Mouse (Mus musculus): ENCODE results near the gene Fblim1. TPM values are rescaled to one million over a fixed set of nuclear protein-coding genes. Genes with fewer than 3 reads are reported as not detected.

Fblim1 gene
- 19.7 TPM for polyA plus RNA-seq (2014; fragmentation: Illumina TruSeq; extraction: RNeasy Lipid Tissue Mini Kit (QIAGEN cat#74804); ENCODE audit: insufficient read depth, low read depth, low replicate concordance)

DNA sequence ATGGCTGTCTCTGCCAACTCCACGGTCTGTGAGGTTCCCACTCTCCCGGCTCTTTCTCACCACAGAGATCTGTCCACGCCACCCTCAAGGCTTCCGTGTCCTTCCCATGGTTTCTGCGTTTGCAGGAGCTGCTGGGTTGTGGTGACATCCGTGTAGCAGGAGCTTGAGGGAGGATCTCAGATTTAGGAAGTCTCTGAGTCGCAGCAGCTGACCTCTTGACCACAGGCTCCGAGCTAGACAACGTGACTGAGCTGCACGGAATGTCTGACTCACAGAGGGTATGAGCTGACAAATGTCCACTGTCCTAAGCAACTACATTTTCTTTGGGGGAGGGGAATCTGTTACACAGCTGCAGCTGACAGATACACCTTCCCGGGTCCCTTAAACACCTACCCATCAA, at the start of gene Fblim1:
Gene Fblim1 (minus strand): TSS at position 236 of the 400 bp plus-strand sequence.

DNA sequence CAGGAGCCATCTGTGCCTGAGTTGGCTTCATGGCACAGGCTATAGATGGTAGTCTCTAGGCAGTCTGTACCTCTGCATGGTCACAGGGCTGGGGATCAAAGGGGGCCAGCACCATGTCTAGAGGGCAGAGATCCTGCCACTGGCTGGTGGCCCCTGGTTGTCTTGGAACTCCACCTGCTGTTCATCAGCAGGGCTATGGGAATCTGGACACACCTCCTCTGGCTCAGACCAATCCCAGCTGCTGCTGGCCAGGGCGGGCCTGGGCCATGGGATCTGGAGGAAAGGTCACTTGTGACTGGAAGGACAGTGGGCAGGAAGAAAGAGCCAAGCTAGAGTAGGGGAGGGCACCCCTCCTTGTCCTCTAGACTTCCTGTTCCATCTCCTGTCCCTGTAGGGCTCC, 17.8 kb upstream of the Fblim1 start, which contains the start of gene Slc25a34:
Gene Slc25a34 (minus strand): TSS at position 156 of the 400 bp plus-strand sequence.

DNA sequence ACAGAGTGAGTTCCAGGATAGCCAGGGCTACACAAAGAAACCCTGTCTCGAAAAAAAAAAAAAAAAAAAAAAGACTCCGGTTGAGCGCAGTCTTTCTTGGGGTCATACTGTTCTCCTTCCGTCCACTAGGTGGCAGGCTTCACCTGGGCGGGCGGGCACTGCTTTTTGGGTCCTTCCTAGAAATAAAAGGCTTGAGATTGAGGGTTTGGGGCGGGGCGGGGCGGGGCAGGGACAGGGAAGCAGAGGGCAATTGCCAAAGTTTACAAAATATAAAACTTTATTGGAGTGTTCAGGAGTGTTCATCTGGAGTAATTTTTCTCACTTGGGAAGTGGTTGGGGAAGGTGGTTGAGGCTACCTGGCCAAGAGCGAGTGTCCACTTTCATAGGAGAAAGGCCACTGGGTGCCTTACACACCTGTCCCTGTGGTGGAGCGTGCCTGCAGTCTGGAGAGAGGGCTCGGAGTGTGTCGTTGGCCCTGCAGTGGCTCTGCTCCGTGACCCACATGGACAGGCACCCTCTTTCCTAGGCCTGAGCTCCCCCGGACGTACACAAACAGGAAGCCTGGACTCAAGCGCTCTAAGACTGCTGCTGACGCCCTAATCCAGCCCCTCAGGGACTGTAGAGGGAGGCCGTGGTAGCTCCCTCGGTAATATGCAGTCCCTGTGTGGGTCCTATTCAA, 12.8 kb upstream of the Fblim1 start, which contains the start of gene Tmem82:
Gene Tmem82 (minus strand): TSS at position 69 of the 679 bp plus-strand sequence.

DNA sequence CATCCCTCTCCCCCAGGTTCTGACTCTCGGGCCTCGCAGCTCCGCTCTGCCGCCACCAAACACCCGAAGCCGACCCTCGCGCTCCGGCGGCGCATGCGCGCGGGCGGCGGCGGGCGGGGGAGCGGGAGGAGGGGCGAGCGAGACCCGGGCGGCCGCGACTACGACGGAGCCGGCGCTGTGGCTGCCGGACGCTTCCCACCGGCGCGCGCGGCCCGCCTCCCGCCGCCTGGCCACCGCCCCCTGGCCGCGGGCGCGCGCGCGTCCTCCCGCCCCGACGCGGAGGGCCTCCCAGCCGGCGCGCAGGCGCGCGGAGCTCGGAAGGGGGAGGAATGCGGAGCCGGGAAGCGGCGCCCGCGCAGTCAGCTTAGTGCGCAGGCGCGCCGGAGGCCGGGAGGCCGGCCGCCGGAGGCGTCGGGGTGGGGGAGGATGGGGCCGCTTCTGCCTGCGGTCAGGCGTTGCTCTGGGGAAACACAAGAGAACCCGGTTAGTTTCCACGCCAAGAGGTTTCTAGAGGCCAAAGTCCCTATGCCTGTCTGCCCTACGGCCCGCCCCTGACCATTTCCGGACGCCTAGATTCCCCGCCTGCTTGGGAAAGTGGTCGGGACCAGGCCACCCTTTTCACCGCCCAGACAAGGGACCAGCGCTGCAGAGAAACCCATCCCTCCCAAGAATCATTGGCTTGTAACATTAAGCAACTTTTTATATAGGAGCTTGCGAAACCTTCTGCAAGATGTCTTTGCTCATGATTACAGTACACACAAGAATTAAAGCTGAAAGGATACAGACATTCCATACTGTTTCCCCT, 67.3 kb downstream of the Fblim1 start, which contains the start of gene Spen:
Gene Spen (minus strand): TSS at position 190 of the 805 bp plus-strand sequence.

Other genes with a start within 250 kb of the Fblim1 start
- gene Fam131c, start 237.9 kb downstream of the Fblim1 start, polyA plus RNA-seq (2014; fragmentation: Illumina TruSeq; extraction: RNeasy Lipid Tissue Mini Kit (QIAGEN cat#74804); ENCODE audit: insufficient read depth, low read depth, low replicate concordance) = 0.87 TPM
- not detected for gene Clcnka, start 207.4 kb downstream of the Fblim1 start, polyA plus RNA-seq (2014; fragmentation: Illumina TruSeq; extraction: RNeasy Lipid Tissue Mini Kit (QIAGEN cat#74804); ENCODE audit: insufficient read depth, low read depth, low replicate concordance)
- gene Clcnkb, start 190.1 kb downstream of the Fblim1 start, polyA plus RNA-seq (2014; fragmentation: Illumina TruSeq; extraction: RNeasy Lipid Tissue Mini Kit (QIAGEN cat#74804); ENCODE audit: insufficient read depth, low read depth, low replicate concordance) = not detected
- gene Hspb7, start 185.3 kb downstream of the Fblim1 start, polyA plus RNA-seq (2014; fragmentation: Illumina TruSeq; extraction: RNeasy Lipid Tissue Mini Kit (QIAGEN cat#74804); ENCODE audit: insufficient read depth, low read depth, low replicate concordance) = 11.0 TPM
- gene Srarp, start 170.0 kb downstream of the Fblim1 start, polyA plus RNA-seq (2014; fragmentation: Illumina TruSeq; extraction: RNeasy Lipid Tissue Mini Kit (QIAGEN cat#74804); ENCODE audit: insufficient read depth, low read depth, low replicate concordance) = not detected
- gene Zbtb17, start 161.4 kb downstream of the Fblim1 start, polyA plus RNA-seq (2014; fragmentation: Illumina TruSeq; extraction: RNeasy Lipid Tissue Mini Kit (QIAGEN cat#74804); ENCODE audit: insufficient read depth, low read depth, low replicate concordance) = 12.2 TPM
- gene Spen, start 67.5 kb downstream of the Fblim1 start, polyA plus RNA-seq (2014; fragmentation: Illumina TruSeq; extraction: RNeasy Lipid Tissue Mini Kit (QIAGEN cat#74804); ENCODE audit: insufficient read depth, low read depth, low replicate concordance) = 2.8 TPM
- gene Tmem82, start 12.5 kb upstream of the Fblim1 start, polyA plus RNA-seq (2014; fragmentation: Illumina TruSeq; extraction: RNeasy Lipid Tissue Mini Kit (QIAGEN cat#74804); ENCODE audit: insufficient read depth, low read depth, low replicate concordance) = 1.9 TPM
- gene Slc25a34, start 17.7 kb upstream of the Fblim1 start, polyA plus RNA-seq (2014; fragmentation: Illumina TruSeq; extraction: RNeasy Lipid Tissue Mini Kit (QIAGEN cat#74804); ENCODE audit: insufficient read depth, low read depth, low replicate concordance) = 2.5 TPM
- 10.9 TPM for gene Plekhm2, start 58.8 kb upstream of the Fblim1 start, polyA plus RNA-seq (2014; fragmentation: Illumina TruSeq; extraction: RNeasy Lipid Tissue Mini Kit (QIAGEN cat#74804); ENCODE audit: insufficient read depth, low read depth, low replicate concordance)
- gene Rsc1a1, start 79.5 kb upstream of the Fblim1 start, polyA plus RNA-seq (2014; fragmentation: Illumina TruSeq; extraction: RNeasy Lipid Tissue Mini Kit (QIAGEN cat#74804); ENCODE audit: insufficient read depth, low read depth, low replicate concordance) = 2.7 TPM
- 10.1 TPM for gene Ddi2, start 117.3 kb upstream of the Fblim1 start, polyA plus RNA-seq (2014; fragmentation: Illumina TruSeq; extraction: RNeasy Lipid Tissue Mini Kit (QIAGEN cat#74804); ENCODE audit: insufficient read depth, low read depth, low replicate concordance)
- 0.22 TPM for gene Agmat, start 140.6 kb upstream of the Fblim1 start, polyA plus RNA-seq (2014; fragmentation: Illumina TruSeq; extraction: RNeasy Lipid Tissue Mini Kit (QIAGEN cat#74804); ENCODE audit: insufficient read depth, low read depth, low replicate concordance)
- gene Dnajc16, start 184.8 kb upstream of the Fblim1 start, polyA plus RNA-seq (2014; fragmentation: Illumina TruSeq; extraction: RNeasy Lipid Tissue Mini Kit (QIAGEN cat#74804); ENCODE audit: insufficient read depth, low read depth, low replicate concordance) = 5.2 TPM
- 9.1 TPM for gene Casp9, start 187.5 kb upstream of the Fblim1 start, polyA plus RNA-seq (2014; fragmentation: Illumina TruSeq; extraction: RNeasy Lipid Tissue Mini Kit (QIAGEN cat#74804); ENCODE audit: insufficient read depth, low read depth, low replicate concordance)
- gene Cela2a, start 220.1 kb upstream of the Fblim1 start, polyA plus RNA-seq (2014; fragmentation: Illumina TruSeq; extraction: RNeasy Lipid Tissue Mini Kit (QIAGEN cat#74804); ENCODE audit: insufficient read depth, low read depth, low replicate concordance) = not detected
- not detected for gene Ctrc, start 240.3 kb upstream of the Fblim1 start, polyA plus RNA-seq (2014; fragmentation: Illumina TruSeq; extraction: RNeasy Lipid Tissue Mini Kit (QIAGEN cat#74804); ENCODE audit: insufficient read depth, low read depth, low replicate concordance)

All from lung, adult 10 weeks (tissue).